Mouse (Mus musculus): ENCODE measurements at regions not wholly inside any gene's neighbourhood (a gene's known extent, or its start where the extent isn't known, plus 50 kb on each side); places are given as distances from the start of the nearest gene placed in this dataset.

DNA sequence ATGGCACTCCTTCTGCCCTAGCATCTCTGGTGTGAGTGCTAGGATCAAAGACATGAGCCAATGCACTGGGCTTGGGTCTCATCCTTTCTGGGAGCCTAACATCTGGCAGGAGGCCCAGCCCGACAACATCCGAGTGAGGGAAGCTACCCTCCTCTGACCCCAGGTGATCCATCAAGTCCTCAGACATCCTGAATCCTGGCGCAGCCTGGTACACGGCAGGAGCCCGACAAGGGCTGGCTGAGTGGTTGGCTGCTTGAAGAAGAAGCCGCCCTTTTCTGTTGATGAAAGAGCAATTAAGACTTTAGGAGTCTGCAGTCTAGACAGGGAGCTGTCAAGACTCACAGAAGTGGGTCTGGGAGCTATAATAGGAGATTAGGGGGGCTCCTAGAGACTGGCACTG is 342.1 kb downstream of the Rps24 start:
- no peaks in the 10 kb centered on the region for H3K36me3 ChIP-seq (ENCODE audit: insufficient read depth)
- H3K4me2 ChIP-seq = no peak overlapping the region
- DNase-seq = peak; percentile 43
- no peak overlapping the region for H3K27ac ChIP-seq (ENCODE audit: low read depth)
- H3K4me3 ChIP-seq (ENCODE audit: low read depth, low read length) = no peak overlapping the region
- ATAC-seq (ENCODE audit: insufficient read depth) = 0 out of 2 replicates have a peak, but pooled peaks have one; percentile 35
- 0 out of 2 replicates have a peak, but pooled peaks have one; percentile 6 for TF ChIP-seq CTCF (IDR thresholded peaks at IDR 0.05; ENCODE audit: low read depth)
- WGBS = 7% methylated on average over 6 of the region's 6 CpGs
- H3K27me3 ChIP-seq (ENCODE audit: insufficient read depth, low read length) = no peaks in the 10 kb centered on the region
- peaks cover 8% of the 10 kb centered on the region; the same call in 1 of the 2 replicates for H3K4me1 ChIP-seq (ENCODE audit: insufficient read depth)
- no peaks in the 10 kb centered on the region for H3K9me3 ChIP-seq (ENCODE audit: low read depth, low read length)
- no peak overlapping the region for H3K9ac ChIP-seq

DNA sequence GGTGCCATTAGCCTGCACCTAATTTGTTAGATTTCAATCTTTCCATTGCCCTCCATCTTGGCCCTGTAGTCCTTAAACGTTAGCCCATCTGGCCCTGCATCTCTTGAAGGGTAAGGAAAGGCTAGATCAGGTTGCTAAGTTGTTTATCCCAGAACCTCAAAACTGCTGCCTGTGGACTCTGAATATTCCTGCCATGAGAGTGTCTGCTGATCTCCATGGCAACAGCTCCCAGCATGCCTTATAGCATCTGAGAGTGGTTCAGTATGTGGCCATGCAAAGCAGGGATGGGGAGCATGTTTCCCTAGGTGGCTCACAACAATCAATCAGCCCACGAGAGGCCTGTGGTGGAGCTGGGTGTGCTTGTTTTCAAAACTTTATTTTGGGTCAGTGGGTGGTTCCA is 346.3 kb downstream of the Rps24 start:
- TF ChIP-seq CTCF (IDR thresholded peaks at IDR 0.05; ENCODE audit: low read depth) = no peak
- Histone ChIP-seq H3K9me3 (ENCODE audit: low read depth, low read length) (no peaks in the 10 kb centered on the region), H3K27me3 (ENCODE audit: insufficient read depth, low read length) (no peaks in the 10 kb centered on the region), H3K36me3 (ENCODE audit: insufficient read depth) (no peaks in the 10 kb centered on the region), H3K4me3 (ENCODE audit: low read depth, low read length) (no peak overlapping the region), H3K4me1 (ENCODE audit: insufficient read depth) (no peaks in the 10 kb centered on the region), H3K27ac (ENCODE audit: low read depth) (no peak overlapping the region), H3K4me2 (no peak overlapping the region), H3K9ac (no peak overlapping the region)
- 41% methylated on average over 2 of the region's 2 CpGs for WGBS
- DNase-seq = no peak
- ATAC-seq (ENCODE audit: insufficient read depth) = no peak

- H3K36me3 ChIP-seq (ENCODE audit: insufficient read depth) = no peaks in the 10 kb centered on the region
- no peak for DNase-seq
- no peak overlapping the region for H3K4me2 ChIP-seq
- no peak overlapping the region for H3K27ac ChIP-seq (ENCODE audit: low read depth)
- H3K4me3 ChIP-seq (ENCODE audit: low read depth, low read length) = no peak overlapping the region
- H3K9ac ChIP-seq = no peak overlapping the region
- no peaks in the 10 kb centered on the region for H3K4me1 ChIP-seq (ENCODE audit: insufficient read depth)
- TF ChIP-seq CTCF (IDR thresholded peaks at IDR 0.05; ENCODE audit: low read depth) = no peak
- 62% methylated on average over 4 of the region's 4 CpGs for WGBS
- no peaks in the 10 kb centered on the region for H3K27me3 ChIP-seq (ENCODE audit: insufficient read depth, low read length)
- H3K9me3 ChIP-seq (ENCODE audit: low read depth, low read length) = no peaks in the 10 kb centered on the region
- ATAC-seq (ENCODE audit: insufficient read depth) = no peak
These were observed 351.3 kb downstream of the Rps24 start for GRCm38 (mm10) chr14:24838219-24838618.

DNA sequence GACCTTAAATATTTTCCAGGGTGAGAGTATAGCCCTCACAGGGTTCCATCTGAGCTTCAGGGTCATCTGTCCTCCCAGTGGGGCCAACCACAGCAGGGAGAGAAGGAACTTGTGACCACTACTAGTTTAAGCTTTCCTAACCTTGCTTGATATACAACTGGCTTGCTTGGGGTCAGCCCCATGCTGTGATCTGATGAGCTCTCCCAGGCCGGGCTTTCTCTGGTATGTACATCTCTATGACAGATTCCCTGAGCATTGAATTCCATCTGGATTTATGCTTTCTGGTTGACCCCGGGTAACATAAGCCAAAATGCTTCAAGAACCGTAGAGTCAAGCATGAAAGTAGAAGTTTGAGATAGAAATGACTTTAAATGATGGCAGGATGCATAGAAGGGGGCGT is 352.1 kb downstream of the Rps24 start:
- Histone ChIP-seq H3K27ac (ENCODE audit: low read depth) (no peak overlapping the region), H3K4me1 (ENCODE audit: insufficient read depth) (no peaks in the 10 kb centered on the region), H3K4me2 (no peak overlapping the region), H3K27me3 (ENCODE audit: insufficient read depth, low read length) (no peaks in the 10 kb centered on the region), H3K9me3 (ENCODE audit: low read depth, low read length) (no peaks in the 10 kb centered on the region), H3K36me3 (ENCODE audit: insufficient read depth) (no peaks in the 10 kb centered on the region), H3K9ac (no peak overlapping the region), H3K4me3 (ENCODE audit: low read depth, low read length) (no peak overlapping the region)
- ATAC-seq (ENCODE audit: insufficient read depth) (no peak), DNase-seq (no peak)
- 66% methylated on average over 4 of the region's 4 CpGs for WGBS
- TF ChIP-seq CTCF (IDR thresholded peaks at IDR 0.05; ENCODE audit: low read depth) = no peak

DNA sequence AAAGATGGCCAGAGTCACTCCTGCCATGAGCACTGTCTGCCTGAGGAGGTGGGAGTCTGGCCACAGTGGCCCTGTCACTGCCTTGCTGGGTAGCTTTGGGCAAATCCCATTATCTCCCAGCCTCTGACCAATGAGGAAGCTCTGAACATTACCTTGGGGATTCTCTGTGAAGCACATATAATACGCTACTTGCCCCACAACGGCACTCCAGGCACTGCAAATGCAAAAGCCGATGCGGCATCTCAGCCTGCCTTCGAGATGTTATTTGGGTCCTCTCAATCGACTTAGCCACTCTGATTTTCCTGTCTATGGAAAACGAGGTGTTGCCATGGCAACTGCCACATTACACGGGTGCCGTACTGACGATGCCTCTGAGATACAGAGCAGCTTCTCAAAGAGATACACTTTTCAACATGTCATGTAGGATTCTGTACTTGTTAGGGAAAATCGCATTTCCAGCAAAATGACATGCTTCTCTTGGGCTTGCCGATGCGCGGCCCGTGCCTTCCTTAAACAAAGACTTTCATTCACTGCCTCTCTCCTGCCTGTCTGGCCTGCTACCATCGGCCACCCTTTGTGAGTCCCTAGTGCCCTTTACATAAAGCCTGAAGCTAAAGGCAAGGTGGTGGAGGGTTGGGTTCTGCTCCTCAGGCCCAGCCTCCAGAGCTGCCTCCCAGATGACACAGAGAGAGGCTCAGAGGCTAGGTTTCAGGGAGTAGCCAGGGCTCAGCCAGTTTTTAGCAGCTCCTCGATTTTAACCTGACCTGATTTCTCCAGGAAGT is 355.0 kb downstream of the Rps24 start:
- Histone ChIP-seq H3K9me3 (ENCODE audit: low read depth, low read length) (no peaks in the 10 kb centered on the region), H3K36me3 (ENCODE audit: insufficient read depth) (no peaks in the 10 kb centered on the region), H3K4me3 (ENCODE audit: low read depth, low read length) (no peak overlapping the region), H3K9ac (no peak overlapping the region), H3K4me1 (ENCODE audit: insufficient read depth) (no peaks in the 10 kb centered on the region), H3K4me2 (no peak overlapping the region), H3K27ac (ENCODE audit: low read depth) (no peak overlapping the region), H3K27me3 (ENCODE audit: insufficient read depth, low read length) (no peaks in the 10 kb centered on the region)
- ATAC-seq (ENCODE audit: insufficient read depth) = no peak
- DNase-seq = peak; percentile 34
- TF ChIP-seq CTCF (IDR thresholded peaks at IDR 0.05; ENCODE audit: low read depth) = no peak
- 49% methylated on average over 17 of the region's 17 CpGs for WGBS

GRCm38 (mm10) chr14:24843626-24844025 is 356.7 kb downstream of the Rps24 start:
- DNase-seq = no peak
- ATAC-seq (ENCODE audit: insufficient read depth) = no peak
- no peak overlapping the region for H3K9ac ChIP-seq
- no peak overlapping the region for H3K4me3 ChIP-seq (ENCODE audit: low read depth, low read length)
- H3K27me3 ChIP-seq (ENCODE audit: insufficient read depth, low read length) = no peaks in the 10 kb centered on the region
- H3K4me1 ChIP-seq (ENCODE audit: insufficient read depth) = no peaks in the 10 kb centered on the region
- no peak overlapping the region for H3K27ac ChIP-seq (ENCODE audit: low read depth)
- no peak for TF ChIP-seq CTCF (IDR thresholded peaks at IDR 0.05; ENCODE audit: low read depth)
- H3K36me3 ChIP-seq (ENCODE audit: insufficient read depth) = no peaks in the 10 kb centered on the region
- H3K9me3 ChIP-seq (ENCODE audit: low read depth, low read length) = no peaks in the 10 kb centered on the region
- 63% methylated on average over 4 of the region's 4 CpGs for WGBS
- no peak overlapping the region for H3K4me2 ChIP-seq

DNA sequence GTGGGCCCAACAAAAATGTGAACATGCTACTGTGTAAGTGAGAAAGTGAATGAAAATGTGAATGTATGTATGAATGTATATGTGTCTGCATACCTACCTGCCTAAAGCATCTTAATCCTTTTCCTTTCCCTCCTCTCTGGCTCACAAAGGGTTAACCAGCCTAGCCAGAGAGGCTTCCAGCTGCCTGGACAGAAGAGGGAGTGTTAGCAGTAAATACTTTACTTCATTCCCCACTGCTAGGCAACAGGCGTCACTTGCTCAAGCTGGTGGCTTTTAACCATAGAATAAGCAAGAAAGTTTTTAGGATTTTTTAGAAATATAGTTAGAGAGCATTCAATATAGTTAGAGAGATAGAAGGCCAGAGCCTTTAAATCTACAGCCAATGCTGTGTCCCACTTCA is 363.6 kb downstream of the Rps24 start:
- Histone ChIP-seq H3K4me3 (ENCODE audit: low read depth, low read length) (no peak overlapping the region), H3K9me3 (ENCODE audit: low read depth, low read length) (no peaks in the 10 kb centered on the region), H3K27me3 (ENCODE audit: insufficient read depth, low read length) (no peaks in the 10 kb centered on the region), H3K4me2 (no peak overlapping the region), H3K27ac (ENCODE audit: low read depth) (no peak overlapping the region), H3K36me3 (ENCODE audit: insufficient read depth) (no peaks in the 10 kb centered on the region), H3K4me1 (ENCODE audit: insufficient read depth) (no peaks in the 10 kb centered on the region), H3K9ac (no peak overlapping the region)
- ATAC-seq (ENCODE audit: insufficient read depth) (no peak), DNase-seq (peak; percentile 41)
- no peak for TF ChIP-seq CTCF (IDR thresholded peaks at IDR 0.05; ENCODE audit: low read depth)
- 5% methylated on average over 1 of the region's 1 CpGs for WGBS

Measured in lung, embryonic 14.5 days (tissue).